Mouse (Mus musculus): ENCODE measurements around the gene Rnf166.

- no peak for TF ChIP-seq POLR2A (IDR thresholded peaks at IDR 0.05; ENCODE audit: borderline replicate concordance, control insufficient read depth, low read depth, low read length)
- TF ChIP-seq CTCF (IDR thresholded peaks at IDR 0.05; ENCODE audit: control insufficient read depth, insufficient read depth, low read length), result no peak
Observed at GRCm38 (mm10) chr8:122444058-122444748, 31.7 kb downstream of the Rnf166 start.

All from bone marrow, adult 2 months (tissue).